25 mouse cellular contexts compared by ENCODE assay signal in the genomic region with DNA sequence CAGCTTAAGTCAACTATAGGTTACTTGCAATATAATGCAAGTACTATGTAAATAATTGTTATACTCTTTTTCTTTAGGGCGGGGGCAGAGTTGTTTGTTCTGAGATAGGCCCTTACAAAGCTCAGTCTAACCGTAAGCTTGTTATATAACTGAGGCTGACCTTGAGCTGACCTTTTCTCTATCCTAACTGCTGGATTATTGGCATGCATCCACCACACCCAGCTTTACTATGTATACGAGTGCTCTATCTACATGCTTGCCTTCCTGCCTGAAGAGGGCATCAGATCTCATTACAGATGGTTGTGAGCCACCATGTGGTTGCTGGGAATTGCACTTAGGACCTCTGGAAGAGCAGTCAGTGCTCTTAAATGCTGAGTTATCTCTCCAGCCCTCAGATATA. TPM values are rescaled to one million over a fixed set of nuclear protein-coding genes. Genes with fewer than 3 reads are reported as not detected.
DNase-seq lines count a peak whose midpoint lies in the region; ATAC-seq and TF ChIP-seq lines count a peak whose summit lies in the region.
"Had no signal": no experiment of that assay in that cellular context is flagged by ENCODE, and none has a peak within 500 bp of the region (broad histone marks: within the 10 kb centered on the region; RNA-seq: fewer than 3 reads in every experiment).

No protein-coding gene starts in this region.

- 47% methylated on average over 3 of the region's 3 CpGs for WGBS in intestine, postnatal 0 days
- 56% methylated on average over 3 of the region's 3 CpGs for WGBS in intestine, embryonic 16.5 days
- 50% methylated on average over 3 of the region's 3 CpGs for WGBS in lung, postnatal 0 days
- WGBS in stomach, postnatal 0 days = 38% methylated on average over 3 of the region's 3 CpGs

- peak; percentile 17 for DNase-seq in lung, postnatal 36 days
- no peak for DNase-seq in lung, postnatal 0 days (ENCODE audit: low spot score)
- no peak for DNase-seq in stomach, postnatal 0 days (ENCODE audit: low spot score)
- DNase-seq in embryo, embryonic 9.5 days (ENCODE audit: extremely low spot score) = no peak
- DNase-seq: adrenal gland, postnatal 10 days; cerebellum, adult 18-20 months; cerebellum, adult 9-10 months; cerebellum, postnatal 14 days; forebrain, postnatal 0 days; gastrocnemius, adult 2 months; gastrocnemius, postnatal 14 days; heart, adult 18-20 months; heart, postnatal 14 days; heart, postnatal 4 days had no signal

- no peak for ATAC-seq in intestine, postnatal 0 days
- no peak for ATAC-seq in intestine, embryonic 16.5 days
- ATAC-seq in lung, postnatal 0 days = no peak
- no peak for ATAC-seq in stomach, postnatal 0 days (ENCODE audit: low FRiP score, low TSS enrichment)
- ATAC-seq: forebrain, embryonic 14.5 days; forebrain, postnatal 0 days; hindbrain, postnatal 0 days; inflammation-experienced regulatory T-cells, adult 6 months had no signal

- H3K9ac ChIP-seq in intestine, postnatal 0 days (ENCODE audit: low read depth, low read length) = no peak overlapping the region
- no peak overlapping the region for H3K9ac ChIP-seq in intestine, embryonic 16.5 days (ENCODE audit: low read depth, low read length)
- H3K9ac ChIP-seq in lung, postnatal 0 days (replicated peaks; ENCODE audit: low read depth) = no peak overlapping the region
- no peak overlapping the region for H3K9ac ChIP-seq in stomach, postnatal 0 days (ENCODE audit: low read length)
- H3K9ac ChIP-seq: embryonic facial prominence, embryonic 12.5 days; embryonic facial prominence, embryonic 15.5 days; forebrain, postnatal 0 days; heart, embryonic 13.5 days; hindbrain, embryonic 14.5 days had no signal

- no peak overlapping the region for H3K27ac ChIP-seq in intestine, postnatal 0 days (ENCODE audit: low read depth, low read length)
- no peak overlapping the region for H3K27ac ChIP-seq in intestine, embryonic 16.5 days (ENCODE audit: low read length)
- H3K27ac ChIP-seq in lung, postnatal 0 days (ENCODE audit: low read length) = no peak overlapping the region
- H3K27ac ChIP-seq in stomach, postnatal 0 days (replicated peaks) = no peak overlapping the region
- H3K27ac ChIP-seq: embryonic facial prominence, embryonic 12.5 days; embryonic facial prominence, embryonic 15.5 days; gastrocnemius, adult 2 months; heart, embryonic 10.5 days; heart, embryonic 13.5 days; hindbrain, embryonic 14.5 days; hindbrain, postnatal 0 days had no signal

- peak; percentile 41 for TF ChIP-seq CTCF in intestine, postnatal 0 days (IDR thresholded peaks at IDR 0.05; ENCODE audit: low read depth)
- TF ChIP-seq CTCF in lung, postnatal 0 days (IDR thresholded peaks at IDR 0.05) = no peak
- TF ChIP-seq CTCF in stomach, postnatal 0 days (IDR thresholded peaks at IDR 0.05; ENCODE audit: low read depth) = peak; percentile 35

- H3K4me2 ChIP-seq in intestine, postnatal 0 days (replicated peaks; ENCODE audit: low read depth) = no peak overlapping the region
- H3K4me2 ChIP-seq in intestine, embryonic 16.5 days (ENCODE audit: low read depth, low read length) = no peak overlapping the region
- no peak overlapping the region for H3K4me2 ChIP-seq in lung, postnatal 0 days (replicated peaks; ENCODE audit: low read depth, low read length)
- no peak overlapping the region for H3K4me2 ChIP-seq in stomach, postnatal 0 days (replicated peaks; ENCODE audit: low read depth)
- H3K4me2 ChIP-seq: embryonic facial prominence, embryonic 12.5 days; embryonic facial prominence, embryonic 15.5 days; heart, embryonic 13.5 days; hindbrain, embryonic 14.5 days had no signal

- H3K27me3 ChIP-seq in intestine, postnatal 0 days (replicated peaks; ENCODE audit: control insufficient read depth, insufficient read depth, low read length) = no peaks in the 10 kb centered on the region
- no peaks in the 10 kb centered on the region for H3K27me3 ChIP-seq in intestine, embryonic 16.5 days (replicated peaks; ENCODE audit: control insufficient read depth, insufficient read depth, low read length)
- no peaks in the 10 kb centered on the region for H3K27me3 ChIP-seq in lung, postnatal 0 days (replicated peaks; ENCODE audit: insufficient read depth, low read length)
- H3K27me3 ChIP-seq in stomach, postnatal 0 days (ENCODE audit: control insufficient read depth, insufficient read depth, low read length) = no peaks in the 10 kb centered on the region
- H3K27me3 ChIP-seq: embryonic facial prominence, embryonic 12.5 days; embryonic facial prominence, embryonic 15.5 days; heart, embryonic 13.5 days had no signal

- no peaks in the 10 kb centered on the region for H3K4me1 ChIP-seq in intestine, postnatal 0 days (replicated peaks; ENCODE audit: control insufficient read depth, insufficient read depth, low read length)
- H3K4me1 ChIP-seq in intestine, embryonic 16.5 days (ENCODE audit: control insufficient read depth, insufficient read depth, low read length) = no peaks in the 10 kb centered on the region
- no peaks in the 10 kb centered on the region for H3K4me1 ChIP-seq in lung, postnatal 0 days (ENCODE audit: insufficient read depth, low read depth, low read length)
- H3K4me1 ChIP-seq in stomach, postnatal 0 days (replicated peaks; ENCODE audit: control insufficient read depth, insufficient read depth) = no peaks in the 10 kb centered on the region
- H3K4me1 ChIP-seq: embryonic facial prominence, embryonic 12.5 days; embryonic facial prominence, embryonic 15.5 days; heart, embryonic 10.5 days; heart, embryonic 13.5 days had no signal

- no peak overlapping the region for H3K4me3 ChIP-seq in intestine, postnatal 0 days (ENCODE audit: low read depth, low read length)
- H3K4me3 ChIP-seq in intestine, embryonic 16.5 days (ENCODE audit: low read length) = no peak overlapping the region
- H3K4me3 ChIP-seq in lung, postnatal 0 days (ENCODE audit: low read depth, low read length) = no peak overlapping the region
- no peak overlapping the region for H3K4me3 ChIP-seq in stomach, postnatal 0 days (ENCODE audit: low read depth, low read length)
- H3K4me3 ChIP-seq: embryonic facial prominence, embryonic 12.5 days; embryonic facial prominence, embryonic 15.5 days; gastrocnemius, adult 2 months; heart, embryonic 10.5 days; heart, embryonic 13.5 days had no signal

- no peaks in the 10 kb centered on the region for H3K9me3 ChIP-seq in intestine, postnatal 0 days (ENCODE audit: control insufficient read depth)
- no peaks in the 10 kb centered on the region for H3K9me3 ChIP-seq in intestine, embryonic 16.5 days (ENCODE audit: control insufficient read depth, low read length)
- H3K9me3 ChIP-seq in lung, postnatal 0 days (ENCODE audit: low read length) = no peaks in the 10 kb centered on the region
- H3K9me3 ChIP-seq in stomach, postnatal 0 days (ENCODE audit: control insufficient read depth, low read length) = no peaks in the 10 kb centered on the region
- H3K9me3 ChIP-seq: embryonic facial prominence, embryonic 12.5 days; embryonic facial prominence, embryonic 15.5 days; G1E; heart, embryonic 10.5 days; heart, embryonic 13.5 days had no signal

- peaks cover 19% of the 10 kb centered on the region; the same call in 1 of the 2 replicates for H3K36me3 ChIP-seq in intestine, postnatal 0 days (ENCODE audit: control insufficient read depth, insufficient read depth)
- peaks cover 6% of the 10 kb centered on the region for H3K36me3 ChIP-seq in intestine, embryonic 16.5 days (ENCODE audit: control insufficient read depth, insufficient read depth, low read length)
- H3K36me3 ChIP-seq in lung, postnatal 0 days (ENCODE audit: insufficient read depth, low read length) = no peaks in the 10 kb centered on the region
- H3K36me3 ChIP-seq in stomach, postnatal 0 days (ENCODE audit: control insufficient read depth, insufficient read depth, low read length) = no peaks in the 10 kb centered on the region

- TF ChIP-seq EP300 in lung, postnatal 0 days (IDR thresholded peaks at IDR 0.05) = no peak
- no peak for TF ChIP-seq EP300 in stomach, postnatal 0 days (optimal IDR thresholded peaks at IDR 0.05)

RNA-seq across cellular contexts. Expression of a gene that starts 9.9 kb away (rescaled TPM):
- polyA plus RNA-seq in intestine, postnatal 0 days (2015; fragmentation: Nextera tagmentation; extraction: Ambion mirVana) = 8.3 and 8.9 TPM in 2 replicates
- 37.3 and 40.4 TPM in 2 replicates for polyA plus RNA-seq in intestine, embryonic 16.5 days (2015; fragmentation: Nextera tagmentation; extraction: Ambion mirVana)
- polyA plus RNA-seq in lung, postnatal 0 days (2015; fragmentation: Nextera tagmentation; extraction: Ambion mirVana) = 2.1 and 3.2 TPM in 2 replicates
- 7.4 and 10.3 TPM in 2 replicates for polyA plus RNA-seq in stomach, postnatal 0 days (2015; fragmentation: Nextera tagmentation; extraction: Ambion mirVana)

RNA-seq across cellular contexts. Expression of a gene that starts 48.5 kb away (rescaled TPM):
- 26.4 and 30.5 TPM in 2 replicates for polyA plus RNA-seq in intestine, postnatal 0 days (2015; fragmentation: Nextera tagmentation; extraction: Ambion mirVana)
- 49.1 and 50.8 TPM in 2 replicates for polyA plus RNA-seq in intestine, embryonic 16.5 days (2015; fragmentation: Nextera tagmentation; extraction: Ambion mirVana)
- 15.6 and 19.7 TPM in 2 replicates for polyA plus RNA-seq in lung, postnatal 0 days (2015; fragmentation: Nextera tagmentation; extraction: Ambion mirVana)
- polyA plus RNA-seq in stomach, postnatal 0 days (2015; fragmentation: Nextera tagmentation; extraction: Ambion mirVana) = 213 and 221 TPM in 2 replicates

RNA-seq across cellular contexts. Expression of a gene that starts 48.5 kb away (rescaled TPM):
- 4.1 and 5.3 TPM in 2 replicates for polyA plus RNA-seq in intestine, postnatal 0 days (2015; fragmentation: Nextera tagmentation; extraction: Ambion mirVana)
- polyA plus RNA-seq in intestine, embryonic 16.5 days (2015; fragmentation: Nextera tagmentation; extraction: Ambion mirVana) = 11.1 and 11.8 TPM in 2 replicates
- polyA plus RNA-seq in lung, postnatal 0 days (2015; fragmentation: Nextera tagmentation; extraction: Ambion mirVana) = 23.4 and 30.6 TPM in 2 replicates
- polyA plus RNA-seq in stomach, postnatal 0 days (2015; fragmentation: Nextera tagmentation; extraction: Ambion mirVana) = 6.8 and 8.2 TPM in 2 replicates
